Mouse (Mus musculus): ENCODE results near the gene Cntnap4. TPM values are rescaled to one million over a fixed set of nuclear protein-coding genes. Genes with fewer than 3 reads are reported as not detected.

Cntnap4 gene
- polyA plus RNA-seq, 2 experiments: 3.9 TPM

DNA sequence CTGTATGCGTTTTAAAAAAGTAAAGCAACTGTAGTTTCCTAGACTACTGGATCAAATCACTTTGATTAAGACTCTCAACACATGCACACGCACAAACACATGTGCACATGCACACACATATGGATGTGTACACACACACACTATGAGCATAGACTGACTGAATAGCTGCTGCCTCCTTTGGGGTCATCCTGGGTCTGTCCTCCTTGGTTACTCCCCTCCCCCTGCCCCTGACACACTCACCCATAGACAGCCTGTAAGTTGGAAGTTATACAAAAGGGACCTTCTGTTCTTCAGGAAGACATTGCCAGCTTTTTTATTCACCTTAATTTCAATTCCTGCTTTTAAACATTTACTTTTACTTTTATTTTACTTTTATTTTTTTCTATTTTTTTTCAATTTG lies 13.6 kb downstream of the Cntnap4 start:
- Histone ChIP-seq H3K27me3 (ENCODE audit: control insufficient read depth, insufficient read depth, low read length) (no peaks in the 10 kb centered on the region), H3K9me3 (ENCODE audit: control insufficient read depth, low read length) (no peaks in the 10 kb centered on the region), H3K4me3 (replicated peaks; ENCODE audit: low read length) (no peak overlapping the region), H3K4me2 (replicated peaks; ENCODE audit: low read depth, low read length, severe bottlenecking) (no peak overlapping the region), H3K4me1 (ENCODE audit: control insufficient read depth, insufficient read depth, low read length) (no peaks in the 10 kb centered on the region), H3K36me3 (ENCODE audit: control insufficient read depth, insufficient read depth, low read length) (no peaks in the 10 kb centered on the region), H3K9ac (ENCODE audit: low read depth, low read length, severe bottlenecking) (no peak overlapping the region), H3K27ac (replicated peaks; ENCODE audit: low read depth, low read length) (no peak overlapping the region)
- no peak for ATAC-seq (ENCODE audit: low FRiP score, low read depth)
- no peak for DNase-seq (ENCODE audit: low spot score)
- no peak for TF ChIP-seq POLR2A (IDR thresholded peaks at IDR 0.05; ENCODE audit: borderline replicate concordance, extremely low read depth, insufficient read depth, insufficient read length)
- 96% methylated on average over 2 of the region's 2 CpGs for WGBS

DNA sequence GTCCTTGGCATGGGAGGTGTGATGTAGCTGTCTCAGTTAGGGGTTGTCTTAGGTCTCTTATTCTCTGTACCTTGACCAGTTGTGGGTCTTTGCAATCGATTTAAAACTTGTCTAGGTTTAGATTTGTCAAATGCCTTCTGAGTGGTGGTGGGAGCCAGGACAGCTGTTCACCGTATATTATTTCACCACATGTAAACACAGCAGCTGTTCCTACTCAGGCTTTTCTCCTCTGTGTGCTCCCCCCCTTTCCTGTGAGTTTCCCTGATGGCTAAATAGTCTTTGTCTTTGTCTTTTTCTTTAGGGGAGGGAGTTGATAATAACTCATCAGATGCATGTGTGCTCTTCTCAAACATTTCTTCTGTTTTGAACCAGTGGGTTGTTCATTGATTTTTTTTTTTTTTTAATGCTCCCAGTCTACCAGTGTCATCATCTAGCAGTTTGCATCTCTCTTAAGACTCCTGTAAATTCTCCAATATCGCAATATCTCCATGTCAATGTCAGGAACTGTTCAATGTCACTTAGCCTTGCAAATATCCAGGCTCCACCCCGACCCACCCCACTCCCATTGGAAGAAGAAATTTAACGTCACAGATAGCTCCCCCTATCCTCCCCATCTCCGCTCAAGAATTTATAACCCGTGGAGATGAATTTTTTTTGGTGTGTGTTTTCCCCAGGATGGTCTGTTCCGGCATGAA lies 18.7 kb downstream of the Cntnap4 start:
- Histone ChIP-seq H3K4me1 (ENCODE audit: control insufficient read depth, insufficient read depth, low read length) (0 out of 2 replicates have a peak, but pooled peaks cover 3% of the 10 kb centered on the region), H3K4me3 (replicated peaks; ENCODE audit: low read length) (no peak overlapping the region), H3K9ac (ENCODE audit: low read depth, low read length, severe bottlenecking) (no peak overlapping the region), H3K9me3 (ENCODE audit: control insufficient read depth, low read length) (no peaks in the 10 kb centered on the region), H3K4me2 (replicated peaks; ENCODE audit: low read depth, low read length, severe bottlenecking) (peak overlapping the region; percentile 17; the same call in 1 of the 2 replicates), H3K27ac (replicated peaks; ENCODE audit: low read depth, low read length) (no peak overlapping the region), H3K27me3 (ENCODE audit: control insufficient read depth, insufficient read depth, low read length) (no peaks in the 10 kb centered on the region), H3K36me3 (ENCODE audit: control insufficient read depth, insufficient read depth, low read length) (no peaks in the 10 kb centered on the region)
- 57% methylated on average over 8 of the region's 8 CpGs for WGBS
- no peak for TF ChIP-seq POLR2A (IDR thresholded peaks at IDR 0.05; ENCODE audit: borderline replicate concordance, extremely low read depth, insufficient read depth, insufficient read length)
- ATAC-seq (ENCODE audit: low FRiP score, low read depth) (peak; percentile 82), DNase-seq (ENCODE audit: low spot score) (peak; percentile 61)

DNA sequence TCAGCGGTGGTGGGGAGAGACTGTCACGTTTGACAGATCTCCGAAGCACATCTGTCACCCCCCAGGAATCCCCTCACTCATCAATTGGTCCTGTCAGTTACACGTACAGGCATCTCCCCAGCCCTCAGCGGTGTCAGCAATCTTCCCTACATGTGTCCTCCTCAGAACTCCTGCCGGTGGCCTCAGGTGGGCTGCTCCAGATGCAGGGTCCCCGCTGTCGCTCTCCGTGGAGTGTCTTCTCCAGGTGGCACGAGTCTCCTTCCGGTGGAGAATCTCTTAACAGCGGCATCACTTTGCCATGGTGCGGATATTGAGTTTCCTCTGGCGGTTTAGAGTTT lies 19.2 kb downstream of the Cntnap4 start:
- H3K4me2 ChIP-seq (replicated peaks; ENCODE audit: low read depth, low read length, severe bottlenecking): peak overlapping the region; percentile 17; the same call in 1 of the 2 replicates
- ATAC-seq (ENCODE audit: low FRiP score, low read depth) (no peak), DNase-seq (ENCODE audit: low spot score) (no peak)

GRCm38 (mm10) chr8:112596023-112596776 lies 26.4 kb downstream of the Cntnap4 start:
- no peak overlapping the region for H3K27ac ChIP-seq (replicated peaks; ENCODE audit: low read depth, low read length)
- H3K4me2 ChIP-seq (replicated peaks; ENCODE audit: low read depth, low read length, severe bottlenecking): no peak overlapping the region
- DNase-seq (ENCODE audit: low spot score) (no peak), ATAC-seq (ENCODE audit: low FRiP score, low read depth) (no peak)
- no peak for TF ChIP-seq POLR2A (IDR thresholded peaks at IDR 0.05; ENCODE audit: borderline replicate concordance, extremely low read depth, insufficient read depth, insufficient read length)
- WGBS: 65% methylated on average over 15 of the region's 15 CpGs
- H3K9me3 ChIP-seq (ENCODE audit: control insufficient read depth, low read length): no peaks in the 10 kb centered on the region
- H3K27me3 ChIP-seq (ENCODE audit: control insufficient read depth, insufficient read depth, low read length): no peaks in the 10 kb centered on the region
- H3K36me3 ChIP-seq (ENCODE audit: control insufficient read depth, insufficient read depth, low read length): no peaks in the 10 kb centered on the region
- H3K4me3 ChIP-seq (replicated peaks; ENCODE audit: low read length): no peak overlapping the region
- H3K9ac ChIP-seq (ENCODE audit: low read depth, low read length, severe bottlenecking): no peak overlapping the region
- H3K4me1 ChIP-seq (ENCODE audit: control insufficient read depth, insufficient read depth, low read length): no peaks in the 10 kb centered on the region

More for the DNA sequence above, 19.2 kb downstream of the Cntnap4 start:
- H3K4me3 ChIP-seq (replicated peaks; ENCODE audit: low read length): no peak overlapping the region
- H3K27me3 ChIP-seq (ENCODE audit: control insufficient read depth, insufficient read depth, low read length): no peaks in the 10 kb centered on the region
- no peak for TF ChIP-seq POLR2A (IDR thresholded peaks at IDR 0.05; ENCODE audit: borderline replicate concordance, extremely low read depth, insufficient read depth, insufficient read length)
- 0 out of 2 replicates have a peak, but pooled peaks cover 3% of the 10 kb centered on the region for H3K4me1 ChIP-seq (ENCODE audit: control insufficient read depth, insufficient read depth, low read length)
- H3K9ac ChIP-seq (ENCODE audit: low read depth, low read length, severe bottlenecking): no peak overlapping the region
- WGBS: 60% methylated on average over 14 of the region's 14 CpGs
- H3K27ac ChIP-seq (replicated peaks; ENCODE audit: low read depth, low read length): no peak overlapping the region
- no peaks in the 10 kb centered on the region for H3K36me3 ChIP-seq (ENCODE audit: control insufficient read depth, insufficient read depth, low read length)
- H3K9me3 ChIP-seq (ENCODE audit: control insufficient read depth, low read length): no peaks in the 10 kb centered on the region

DNA sequence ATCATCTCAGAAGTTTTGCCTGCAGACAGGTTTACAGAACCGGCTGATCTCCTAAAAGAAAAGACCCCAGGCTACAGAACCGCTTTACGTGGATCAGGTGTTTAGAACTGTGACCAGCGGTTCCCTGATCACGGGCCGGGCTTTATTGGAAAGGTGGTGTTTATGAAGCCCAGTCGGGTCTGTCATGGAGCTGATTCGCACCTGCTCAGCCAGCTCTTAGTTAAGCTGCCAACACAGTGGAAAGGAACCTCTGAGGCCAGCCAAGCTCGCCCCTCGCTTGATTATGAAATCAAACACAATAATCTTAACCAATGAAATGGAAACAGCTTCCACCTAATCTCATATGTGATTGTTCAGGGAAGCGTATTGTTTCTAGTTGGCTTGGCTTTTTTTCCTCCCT lies 30.1 kb downstream of the Cntnap4 start:
- Histone ChIP-seq H3K9ac (ENCODE audit: low read depth, low read length, severe bottlenecking) (no peak overlapping the region), H3K27ac (replicated peaks; ENCODE audit: low read depth, low read length) (no peak overlapping the region), H3K4me3 (replicated peaks; ENCODE audit: low read length) (no peak overlapping the region), H3K27me3 (ENCODE audit: control insufficient read depth, insufficient read depth, low read length) (no peaks in the 10 kb centered on the region), H3K4me2 (replicated peaks; ENCODE audit: low read depth, low read length, severe bottlenecking) (no peak overlapping the region), H3K4me1 (ENCODE audit: control insufficient read depth, insufficient read depth, low read length) (no peaks in the 10 kb centered on the region), H3K9me3 (ENCODE audit: control insufficient read depth, low read length) (no peaks in the 10 kb centered on the region), H3K36me3 (ENCODE audit: control insufficient read depth, insufficient read depth, low read length) (no peaks in the 10 kb centered on the region)
- ATAC-seq (ENCODE audit: low FRiP score, low read depth) (no peak), DNase-seq (ENCODE audit: low spot score) (no peak)
- WGBS: 76% methylated on average over 11 of the region's 11 CpGs
- TF ChIP-seq POLR2A (IDR thresholded peaks at IDR 0.05; ENCODE audit: borderline replicate concordance, extremely low read depth, insufficient read depth, insufficient read length): no peak
